10 mouse cellular contexts compared by ENCODE assay signal in genomic region chr5:36920072-36920471, GRCm38 (mm10). TPM values are rescaled to one million over a fixed set of nuclear protein-coding genes. Genes with fewer than 3 reads are reported as not detected.
DNase-seq lines count a peak whose midpoint lies in the region; ATAC-seq and TF ChIP-seq lines count a peak whose summit lies in the region.
"Had no signal": no experiment of that assay in that cellular context is flagged by ENCODE, and none has a peak within 500 bp of the region (broad histone marks: within the 10 kb centered on the region; RNA-seq: fewer than 3 reads in every experiment).

No protein-coding gene starts in this region.

- H3K27me3 ChIP-seq in E14TG2a.4 (ENCODE audit: insufficient read depth, low read length): no peaks in the 10 kb centered on the region; the same call in 1 of the 2 replicates
- H3K27me3 ChIP-seq in hindbrain, embryonic 14.5 days (ENCODE audit: control insufficient read depth, insufficient read depth, low read length): no peaks in the 10 kb centered on the region
- H3K27me3 ChIP-seq: lung, embryonic 15.5 days had no signal

- intact Hi-C loops in left cerebral cortex, adult 2 months (cut with DNase I): loop anchor here (1.0 kb wide), 1 partner anchor 84 kb away; no protein-coding TSS in a partner anchor
- intact Hi-C loops in left cerebral cortex, postnatal 25 days (cut with DNase I): loop anchor here (2.0 kb wide), 2 partner anchors 51 to 83 kb away; partner anchors contain the start of gene Ppp2r2c

- H3K9ac ChIP-seq in hindbrain, embryonic 14.5 days: no peak overlapping the region
- H3K9ac ChIP-seq: lung, embryonic 15.5 days had no signal

- H3K9me3 ChIP-seq in E14TG2a.4 (ENCODE audit: low read length): peaks cover 4% of the 10 kb centered on the region; the same call in 1 of the 2 replicates
- no peaks in the 10 kb centered on the region for H3K9me3 ChIP-seq in hindbrain, embryonic 14.5 days (ENCODE audit: control insufficient read depth, low read length)
- H3K9me3 ChIP-seq: lung, embryonic 15.5 days had no signal

- H3K4me2 ChIP-seq in hindbrain, embryonic 14.5 days (replicated peaks): no peak overlapping the region
- H3K4me2 ChIP-seq: lung, embryonic 15.5 days had no signal

- 32% methylated on average over 1 of the region's 1 CpGs for WGBS in hindbrain, embryonic 14.5 days

- TF ChIP-seq CTCF in left cerebral cortex, adult 2 months (IDR thresholded peaks at IDR 0.05): peak; percentile 49
- peak; percentile 22; the same call in 1 of the 2 replicates for TF ChIP-seq CTCF in E14TG2a.4 (conservative IDR thresholded peaks at IDR 0.05; ENCODE audit: low read length)

- DNase-seq in cerebellum, postnatal 14 days: peak; percentile 69 to 76
- DNase-seq in cerebellum, postnatal 4 days (ENCODE audit: low spot score in 2 of 2): no peak
- no peak for DNase-seq in left cerebral cortex, adult 2 months (ENCODE audit: extremely low spot score in 1 of 2, low spot score in 2 of 2)
- no peak for DNase-seq in left cerebral cortex, postnatal 25 days (ENCODE audit: low spot score in 2 of 2)
- DNase-seq in hindbrain, embryonic 14.5 days (ENCODE audit: low spot score): peak; percentile 42
- DNase-seq in frontal cortex, postnatal 36 days (ENCODE audit: low spot score in 2 of 2): no peak
- no peak for DNase-seq in urinary bladder, postnatal 25 days (ENCODE audit: low spot score)

- H3K27ac ChIP-seq in left cerebral cortex, adult 2 months: no peak overlapping the region
- H3K27ac ChIP-seq in hindbrain, embryonic 14.5 days: no peak overlapping the region
- H3K27ac ChIP-seq: lung, embryonic 15.5 days had no signal

- H3K4me1 ChIP-seq in E14TG2a.4 (replicated peaks; ENCODE audit: low read depth, low read length): peaks cover 37% of the 10 kb centered on the region
- H3K4me1 ChIP-seq in hindbrain, embryonic 14.5 days (replicated peaks; ENCODE audit: control insufficient read depth, insufficient read depth, low read length): peaks cover 22% of the 10 kb centered on the region

- H3K4me3 ChIP-seq in left cerebral cortex, adult 2 months: no peak overlapping the region
- H3K4me3 ChIP-seq in E14TG2a.4 (replicated peaks; ENCODE audit: low read length): no peak overlapping the region
- no peak overlapping the region for H3K4me3 ChIP-seq in hindbrain, embryonic 14.5 days (replicated peaks; ENCODE audit: low read length)
- H3K4me3 ChIP-seq: lung, embryonic 15.5 days had no signal

- no peak; the same call in 1 of the 2 replicates for ATAC-seq in hindbrain, embryonic 14.5 days (ENCODE audit: low FRiP score)
- ATAC-seq: intestine, embryonic 16.5 days had no signal

- no peaks in the 10 kb centered on the region for H3K36me3 ChIP-seq in E14TG2a.4 (ENCODE audit: insufficient read depth, low read length)
- H3K36me3 ChIP-seq in hindbrain, embryonic 14.5 days (replicated peaks; ENCODE audit: control insufficient read depth, insufficient read depth): no peaks in the 10 kb centered on the region
- H3K36me3 ChIP-seq: lung, embryonic 15.5 days had no signal

RNA-seq across cellular contexts. Expression of gene Ppp2r2c, which starts 51.8 kb away (rescaled TPM):
- total RNA-seq in left cerebral cortex, adult 2 months (2021): 100 to 1,000 TPM; 448 to 462 TPM
- 100 to 1,000 TPM; 500 to 508 TPM for total RNA-seq in left cerebral cortex, postnatal 25 days (2021)
- polyA plus RNA-seq in hindbrain, embryonic 14.5 days (2014; fragmentation: Nextera tagmentation; extraction: Ambion mirVana): 63.6 and 78.4 TPM in 2 replicates

Comparison
In these comparisons a context has a peak if more than half of its experiments do, and no peak if none do; other contexts are left out.
1. DNase-seq: peak in cerebellum, postnatal 14 days (2 of 2) and hindbrain, embryonic 14.5 days (single experiment); none in cerebellum, postnatal 4 days (0 of 2), left cerebral cortex, adult 2 months (0 of 2), left cerebral cortex, postnatal 25 days (0 of 2), frontal cortex, postnatal 36 days (0 of 2) and urinary bladder, postnatal 25 days (single experiment).